ENCODE assay signal across 16 mouse cellular contexts in the genomic region with DNA sequence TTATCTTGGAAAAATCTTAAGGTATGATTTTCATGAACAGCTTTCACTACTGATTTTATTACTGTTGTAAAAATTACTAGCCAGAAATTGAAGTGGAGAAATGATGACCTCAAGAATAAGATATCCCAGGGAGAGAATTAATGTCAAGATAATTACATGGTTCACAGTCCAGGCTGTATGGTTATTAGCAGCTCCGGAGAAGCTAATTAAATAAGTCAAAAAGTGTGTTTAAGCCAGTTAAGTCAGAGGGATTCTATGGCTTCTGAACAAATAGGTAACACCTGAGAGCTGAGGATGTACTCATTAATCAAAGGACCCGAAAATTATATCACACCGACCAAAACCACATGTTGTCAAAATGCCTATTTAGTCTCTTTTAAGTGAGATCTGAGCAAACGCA.
"Had no signal": no experiment of that assay in that cellular context is flagged by ENCODE, and none has a peak within 500 bp of the region (broad histone marks: within the 10 kb centered on the region; RNA-seq: fewer than 3 reads in every experiment).

No protein-coding gene starts in this region.

- H3K9ac ChIP-seq: limb, embryonic 12.5 days; limb, embryonic 15.5 days; liver, embryonic 14.5 days; liver, postnatal 0 days; lung, embryonic 14.5 days had no signal

- DNase-seq: kidney, adult 9 months; kidney, postnatal 14 days; kidney, postnatal 4 days; left cerebral cortex, postnatal 4 days; liver, postnatal 0 days; lung, embryonic 14.5 days; thymus, adult 2 months; thymus, postnatal 14 days; thymus, postnatal 4 days had no signal

- H3K27ac ChIP-seq: limb, embryonic 12.5 days; limb, embryonic 15.5 days; liver, embryonic 14.5 days; macrophage; stomach, postnatal 0 days had no signal

- H3K36me3 ChIP-seq: limb, embryonic 12.5 days; limb, embryonic 15.5 days had no signal

- H3K4me1 ChIP-seq: limb, embryonic 12.5 days; limb, embryonic 15.5 days had no signal

- H3K27me3 ChIP-seq: limb, embryonic 12.5 days; limb, embryonic 15.5 days had no signal

- ATAC-seq: liver, postnatal 0 days; lung, postnatal 0 days had no signal

- H3K4me2 ChIP-seq: limb, embryonic 12.5 days; limb, embryonic 15.5 days; liver, embryonic 11.5 days; lung, embryonic 14.5 days had no signal

- H3K9me3 ChIP-seq: limb, embryonic 12.5 days; limb, embryonic 15.5 days had no signal

- H3K4me3 ChIP-seq: limb, embryonic 12.5 days; limb, embryonic 15.5 days had no signal
